Mouse (Mus musculus): ENCODE results near the gene P2ry10. TPM values are rescaled to one million over a fixed set of nuclear protein-coding genes. Genes with fewer than 3 reads are reported as not detected.

The P2ry10 gene
- polyA plus RNA-seq, 1 experiment = not detected

DNA sequence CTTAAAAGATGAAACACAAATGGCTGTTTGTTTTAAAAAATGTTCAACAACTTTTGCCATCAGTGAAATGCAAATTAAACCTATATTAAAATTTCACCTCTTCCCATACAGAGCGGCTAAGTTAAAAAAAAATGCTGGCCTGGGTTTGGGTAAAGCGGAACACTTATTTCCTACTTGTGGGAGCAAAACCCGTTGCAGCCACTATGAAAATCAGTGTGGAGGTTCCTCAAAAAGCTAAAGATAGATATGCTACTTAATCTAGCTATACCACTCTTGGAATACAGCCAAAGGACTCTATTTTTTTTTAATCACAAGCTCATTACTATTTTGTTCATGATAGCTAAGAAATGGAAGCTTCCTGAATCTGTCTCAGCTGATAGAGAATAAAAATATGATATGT, 54.9 kb downstream of the P2ry10 start:
- TF ChIP-seq POLR2A (IDR thresholded peaks at IDR 0.05; ENCODE audit: borderline replicate concordance, low read depth, low read length) (no peak), CTCF (IDR thresholded peaks at IDR 0.05; ENCODE audit: low read depth, low read length) (no peak)
- Histone ChIP-seq H3K4me3 (ENCODE audit: insufficient read depth, low read length) (no peak overlapping the region), H3K27ac (ENCODE audit: insufficient read depth, low read depth, low read length) (no peak overlapping the region), H3K4me1 (ENCODE audit: control insufficient read depth, insufficient read depth, low read length) (no peaks in the 10 kb centered on the region)

DNA sequence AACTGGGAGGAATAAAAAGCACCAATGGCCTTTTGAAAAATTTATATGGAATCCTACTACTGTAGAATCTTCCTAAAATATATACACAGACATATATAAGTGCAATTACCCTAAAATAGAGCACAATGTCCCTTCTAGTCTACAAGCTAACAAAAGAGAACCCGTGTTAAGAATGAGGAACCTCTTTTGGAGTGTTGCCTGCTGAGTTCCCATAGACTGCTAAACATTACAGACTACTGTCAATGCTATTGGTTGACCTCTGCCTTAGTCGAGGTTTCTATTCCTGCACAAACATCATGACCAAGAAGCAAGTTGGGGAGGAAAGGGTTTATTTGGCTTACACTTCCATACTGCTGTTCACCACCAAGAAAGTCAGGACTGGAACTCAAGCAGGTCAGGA, 55.6 kb downstream of the P2ry10 start:
- H3K27ac ChIP-seq (ENCODE audit: insufficient read depth, low read depth, low read length) = peak overlapping the region; percentile 36

DNA sequence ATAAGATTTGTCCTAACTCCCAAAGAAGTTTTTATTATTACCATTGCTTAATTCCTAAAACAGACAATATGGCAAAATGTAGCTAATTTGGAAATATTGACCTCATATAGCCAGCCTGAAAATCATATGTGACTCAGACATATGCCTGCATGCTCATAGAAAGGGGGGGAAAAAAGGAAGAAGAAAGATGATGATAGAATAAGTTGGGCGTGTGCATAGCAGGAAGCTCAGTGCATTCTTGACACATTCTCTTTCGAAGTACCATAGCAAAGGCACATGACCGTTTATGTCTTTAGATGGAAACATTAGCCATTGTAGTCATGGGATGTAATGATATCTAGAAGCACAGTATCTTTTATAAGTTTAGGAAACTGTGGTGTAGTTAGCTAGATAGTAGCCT, 60.4 kb downstream of the P2ry10 start, which contains the start of gene P2ry10b:
Gene P2ry10b (plus strand): TSS at position 247 of the 400 bp plus-strand sequence.
- TF ChIP-seq CTCF (IDR thresholded peaks at IDR 0.05; ENCODE audit: low read depth, low read length) (no peak), POLR2A (IDR thresholded peaks at IDR 0.05; ENCODE audit: borderline replicate concordance, low read depth, low read length) (no peak)
- H3K4me3 ChIP-seq (ENCODE audit: insufficient read depth, low read length) = peak within 1 kb of the TSS; percentile 59
- 0 out of 2 replicates have a peak, but pooled peaks cover 2% of the 10 kb centered on the region for H3K4me1 ChIP-seq (ENCODE audit: control insufficient read depth, insufficient read depth, low read length)
- peak within 1 kb of the TSS; percentile 55 for H3K27ac ChIP-seq (ENCODE audit: insufficient read depth, low read depth, low read length)

More for the DNA sequence above, 55.6 kb downstream of the P2ry10 start:
- TF ChIP-seq CTCF (IDR thresholded peaks at IDR 0.05; ENCODE audit: low read depth, low read length) = no peak
- no peak for TF ChIP-seq POLR2A (IDR thresholded peaks at IDR 0.05; ENCODE audit: borderline replicate concordance, low read depth, low read length)
- Histone ChIP-seq H3K4me3 (ENCODE audit: insufficient read depth, low read length) (no peak overlapping the region), H3K4me1 (ENCODE audit: control insufficient read depth, insufficient read depth, low read length) (no peaks in the 10 kb centered on the region)

DNA sequence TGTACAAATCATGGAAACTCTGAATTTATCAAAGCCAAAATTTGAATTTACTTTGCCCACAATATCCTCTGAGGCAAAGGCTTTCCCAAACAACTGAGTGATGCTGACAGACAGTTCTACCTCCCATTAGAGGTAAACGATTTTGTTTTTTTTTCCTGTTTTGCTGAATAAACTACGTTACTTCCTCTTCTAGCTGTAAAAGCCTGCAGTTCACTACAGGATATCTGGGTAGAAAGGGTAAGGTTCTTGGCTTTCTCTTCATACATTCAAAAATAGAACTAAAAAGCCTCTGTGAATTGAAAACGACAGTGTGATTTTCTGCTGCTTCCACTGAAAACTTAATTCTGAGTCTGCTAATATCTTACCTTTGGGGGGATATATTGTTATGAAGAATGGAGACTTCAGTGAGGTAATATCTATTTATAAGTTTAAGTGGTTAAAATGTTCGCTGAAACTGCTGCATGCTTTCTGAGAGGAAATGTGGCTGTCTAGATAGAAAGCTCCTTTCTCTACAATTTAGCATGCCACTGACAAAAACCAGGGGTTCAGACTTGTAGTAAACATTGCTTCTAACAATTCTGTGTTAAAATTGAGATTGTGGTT, 61.2 kb downstream of the P2ry10 start:
- H3K4me3 ChIP-seq (ENCODE audit: insufficient read depth, low read length) = peak overlapping the region; percentile 59
- TF ChIP-seq POLR2A (IDR thresholded peaks at IDR 0.05; ENCODE audit: borderline replicate concordance, low read depth, low read length) (no peak), CTCF (IDR thresholded peaks at IDR 0.05; ENCODE audit: low read depth, low read length) (no peak)
- H3K27ac ChIP-seq (ENCODE audit: insufficient read depth, low read depth, low read length) = peak overlapping the region; percentile 55
- 0 out of 2 replicates have a peak, but pooled peaks cover 2% of the 10 kb centered on the region for H3K4me1 ChIP-seq (ENCODE audit: control insufficient read depth, insufficient read depth, low read length)

DNA sequence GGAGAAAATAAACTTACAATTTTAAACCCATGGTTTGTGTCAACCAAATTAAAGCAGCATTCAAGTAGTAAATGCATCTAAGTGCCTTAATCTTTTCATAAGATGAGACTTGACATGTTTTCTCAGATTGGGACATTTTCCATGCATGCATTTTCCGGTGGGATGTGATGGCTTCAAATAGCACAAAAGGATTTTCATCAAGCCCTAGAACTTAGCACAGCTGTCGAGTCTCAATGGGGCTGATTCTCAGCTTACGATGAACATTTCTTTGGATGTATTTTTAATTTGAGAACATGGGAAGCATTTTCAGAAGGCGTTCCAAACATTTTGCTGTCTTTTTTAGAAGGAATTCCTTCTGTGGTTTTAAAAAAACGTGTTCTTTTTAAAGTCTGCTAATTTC, 61.7 kb downstream of the P2ry10 start:
- Histone ChIP-seq H3K4me1 (ENCODE audit: control insufficient read depth, insufficient read depth, low read length) (0 out of 2 replicates have a peak, but pooled peaks cover 2% of the 10 kb centered on the region), H3K27ac (ENCODE audit: insufficient read depth, low read depth, low read length) (peak overlapping the region; percentile 55), H3K4me3 (ENCODE audit: insufficient read depth, low read length) (peak overlapping the region; percentile 59)
- TF ChIP-seq POLR2A (IDR thresholded peaks at IDR 0.05; ENCODE audit: borderline replicate concordance, low read depth, low read length) (no peak), CTCF (IDR thresholded peaks at IDR 0.05; ENCODE audit: low read depth, low read length) (no peak)

DNA sequence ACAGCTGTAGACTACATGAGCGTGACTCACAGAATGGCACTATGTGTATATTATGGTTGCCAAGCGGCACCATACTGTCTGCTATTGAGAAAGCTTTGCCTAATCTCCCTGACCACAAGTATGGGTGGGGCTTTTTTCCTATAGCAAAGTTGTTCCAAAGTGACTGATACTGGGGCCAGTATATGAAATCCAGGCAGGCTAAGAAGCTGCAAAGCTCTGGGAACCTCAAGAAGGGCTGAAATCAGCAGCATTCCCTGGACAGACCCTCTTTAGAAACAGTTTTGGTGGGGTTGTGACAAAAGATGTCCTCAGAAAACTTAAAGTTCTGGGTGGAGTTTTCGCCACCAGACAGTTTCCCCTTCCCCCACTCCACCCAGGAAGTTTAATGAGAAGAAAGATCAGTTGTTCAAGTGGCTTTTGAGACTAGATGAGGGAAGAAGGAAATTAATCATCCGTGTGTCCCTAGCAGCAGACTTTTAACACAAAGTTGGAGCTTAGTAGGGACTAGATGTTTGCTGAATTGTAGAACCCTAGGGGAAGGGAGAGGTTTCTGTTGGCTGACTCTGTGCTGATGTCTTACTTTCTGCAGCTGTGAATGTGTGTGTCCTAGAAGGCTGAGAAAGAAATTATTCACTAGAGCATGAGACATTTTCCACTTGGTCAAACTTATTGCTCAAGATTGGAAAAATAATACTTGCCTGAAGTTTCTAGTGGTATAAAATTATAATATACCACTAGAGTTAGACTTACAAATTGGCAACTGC, 62.6 kb downstream of the P2ry10 start:
- Histone ChIP-seq H3K4me3 (ENCODE audit: insufficient read depth, low read length) (peak overlapping the region; percentile 57), H3K27ac (ENCODE audit: insufficient read depth, low read depth, low read length) (peak overlapping the region; percentile 96), H3K4me1 (ENCODE audit: control insufficient read depth, insufficient read depth, low read length) (0 out of 2 replicates have a peak, but pooled peaks cover 2% of the 10 kb centered on the region)
- TF ChIP-seq POLR2A (IDR thresholded peaks at IDR 0.05; ENCODE audit: borderline replicate concordance, low read depth, low read length) = no peak
- TF ChIP-seq CTCF (IDR thresholded peaks at IDR 0.05; ENCODE audit: low read depth, low read length) = no peak

Other genes starting within 250 kb of the P2ry10 start
- not detected in 2 replicates for gene Rtl3, start 247.8 kb upstream of the P2ry10 start, polyA plus RNA-seq (2012; ENCODE audit: insufficient read depth, insufficient read length, missing spikeins)
- 0.13 TPM in 1 of 2 replicates, not detected in the other for gene Lpar4, start 167.9 kb upstream of the P2ry10 start, polyA plus RNA-seq (2012; ENCODE audit: insufficient read depth, insufficient read length, missing spikeins)
- gene P2ry10b, start 60.4 kb downstream of the P2ry10 start, polyA plus RNA-seq (2012; ENCODE audit: insufficient read depth, insufficient read length, missing spikeins) = 17.1 and 20.6 TPM in 2 replicates
- not detected in 2 replicates for gene Gpr174, start 167.4 kb downstream of the P2ry10 start, polyA plus RNA-seq (2012; ENCODE audit: insufficient read depth, insufficient read length, missing spikeins)